Mouse (Mus musculus) T-cell, adult 2 months (primary cell): ENCODE results near the gene Armc8.
"Not testable (repeated sequence)": the region's sequence is repeated elsewhere in the genome, so short reads cannot be mapped to it uniquely, and the experiment has no call there.

Experiments
- DNase-seq: peaks from one replicate; pipeline ENCODE4 v3.0.0; 2022; ENCODE audit warnings: low spot score

The Armc8 gene

DNA sequence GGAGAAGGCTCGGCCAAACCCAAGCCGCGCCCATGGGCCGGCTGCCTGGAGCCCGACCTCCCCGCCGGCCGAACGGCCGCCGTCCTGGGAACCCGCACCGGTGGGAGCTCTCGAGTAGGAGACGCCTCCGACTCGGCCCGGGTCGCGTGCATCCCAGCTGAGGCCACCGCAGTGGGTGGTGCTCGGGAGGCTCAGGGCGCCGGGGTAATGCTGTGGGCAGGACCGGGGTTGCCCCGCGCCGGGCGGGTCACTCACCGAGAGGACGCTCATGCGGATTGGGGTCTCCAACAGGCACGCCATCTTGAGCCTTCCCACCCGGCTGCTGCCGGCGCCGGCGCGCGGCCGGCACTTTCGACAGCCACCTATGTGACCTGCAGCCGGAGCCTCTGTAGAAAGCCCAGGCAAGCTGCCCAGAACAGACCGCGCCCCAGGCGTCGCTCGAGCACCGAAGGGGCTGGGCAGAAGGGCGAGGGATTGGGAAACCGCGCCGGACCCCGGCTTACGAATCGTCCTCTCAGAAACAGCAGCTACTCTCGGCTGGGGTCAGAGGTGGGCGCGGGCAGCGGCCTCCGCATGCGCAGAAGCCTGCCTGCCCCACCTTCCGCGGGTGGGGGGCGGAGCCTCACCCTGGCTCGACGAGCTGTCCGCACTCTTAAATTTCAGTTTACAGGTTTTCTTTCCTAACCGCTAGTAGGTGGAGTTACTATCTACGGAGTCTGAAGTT lies at the start of gene Armc8:
Armc8 (minus strand) TSS at position 553 of the 724 bp plus-strand sequence.
- peak; percentile 93 for DNase-seq

DNA sequence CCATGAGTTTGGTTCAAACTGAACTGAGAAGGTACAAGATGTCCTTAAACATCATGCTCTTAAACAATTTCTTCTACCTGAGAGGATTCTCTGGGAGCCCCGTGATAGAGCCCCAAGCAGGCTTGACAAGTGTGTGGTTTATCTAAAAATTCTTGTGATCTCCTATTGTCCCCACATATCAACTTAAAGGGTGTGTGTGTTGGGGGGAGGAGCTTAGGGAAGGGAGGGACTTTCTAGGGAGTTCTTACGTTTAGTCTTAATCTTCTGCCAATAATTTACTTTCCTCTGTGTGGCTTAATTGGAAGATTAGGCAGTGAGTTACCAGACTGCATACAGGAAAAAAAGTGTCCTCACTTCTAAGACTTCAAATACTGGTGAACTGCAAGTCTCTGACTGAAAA lies 43.5 kb upstream of the Armc8 start, which contains the start of gene A4gnt:
A4gnt (plus strand) TSS at position 301 of the 400 bp plus-strand sequence.
- no peak for DNase-seq

DNA sequence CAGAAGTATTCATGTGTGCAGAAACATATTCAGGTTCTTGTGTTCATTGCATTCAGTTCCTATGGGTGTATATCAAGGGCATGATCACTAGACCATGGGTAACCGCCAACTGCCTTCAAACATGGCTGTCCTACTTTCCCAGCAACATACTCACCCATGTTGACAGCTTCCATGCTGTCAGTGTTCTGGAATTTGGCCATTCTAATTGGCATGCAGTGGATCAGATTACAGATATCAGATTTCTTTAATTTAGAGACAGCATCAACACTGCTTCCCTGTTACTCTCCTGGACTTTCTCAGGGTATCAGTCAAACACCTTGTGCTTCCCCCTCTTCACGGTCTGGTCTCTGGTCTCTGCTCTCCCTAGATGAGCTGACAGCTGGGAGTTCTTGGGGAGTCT lies 34.9 kb upstream of the Armc8 start:
- DNase-seq = no peak

DNA sequence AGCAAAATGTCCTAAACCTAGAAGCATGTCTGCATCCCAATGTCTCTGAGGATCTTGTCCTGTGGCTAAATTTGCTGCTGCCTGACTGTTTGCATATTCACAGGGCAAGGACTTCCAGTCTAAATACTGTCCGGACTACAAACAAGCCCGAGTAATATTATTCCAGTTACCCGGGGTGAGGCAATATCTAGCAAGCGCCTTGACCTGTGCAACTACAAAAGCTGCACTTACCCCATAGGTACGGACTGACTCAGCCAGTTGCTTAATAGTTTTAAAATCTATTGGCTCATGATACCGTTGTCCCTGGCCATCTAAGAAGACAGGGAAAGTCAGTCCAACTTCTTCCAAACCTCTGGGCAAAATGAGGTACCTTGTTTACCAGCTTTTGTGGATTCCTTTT lies 30.4 kb upstream of the Armc8 start:
- not testable (repeated sequence) for DNase-seq

DNA sequence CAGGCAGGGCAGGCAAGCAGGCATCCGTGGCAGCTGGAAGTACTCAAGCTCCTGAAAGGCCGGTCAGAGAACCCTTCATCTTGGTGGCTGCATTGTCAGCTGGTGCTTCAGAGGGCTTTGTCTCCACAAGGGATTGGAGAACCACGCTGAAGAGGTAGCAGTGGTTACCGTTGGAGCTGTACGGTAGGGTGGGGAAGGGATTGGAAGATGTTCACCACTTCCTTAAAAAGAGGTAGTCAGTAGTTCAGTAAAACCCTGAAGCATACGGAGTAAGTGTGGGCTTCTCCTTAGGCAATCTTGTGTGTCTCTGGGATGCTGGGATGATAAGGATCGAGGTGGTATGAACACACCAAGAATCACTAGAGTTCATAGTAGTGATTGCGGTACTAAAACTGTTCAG lies 22.4 kb upstream of the Armc8 start:
- no peak for DNase-seq

DNA sequence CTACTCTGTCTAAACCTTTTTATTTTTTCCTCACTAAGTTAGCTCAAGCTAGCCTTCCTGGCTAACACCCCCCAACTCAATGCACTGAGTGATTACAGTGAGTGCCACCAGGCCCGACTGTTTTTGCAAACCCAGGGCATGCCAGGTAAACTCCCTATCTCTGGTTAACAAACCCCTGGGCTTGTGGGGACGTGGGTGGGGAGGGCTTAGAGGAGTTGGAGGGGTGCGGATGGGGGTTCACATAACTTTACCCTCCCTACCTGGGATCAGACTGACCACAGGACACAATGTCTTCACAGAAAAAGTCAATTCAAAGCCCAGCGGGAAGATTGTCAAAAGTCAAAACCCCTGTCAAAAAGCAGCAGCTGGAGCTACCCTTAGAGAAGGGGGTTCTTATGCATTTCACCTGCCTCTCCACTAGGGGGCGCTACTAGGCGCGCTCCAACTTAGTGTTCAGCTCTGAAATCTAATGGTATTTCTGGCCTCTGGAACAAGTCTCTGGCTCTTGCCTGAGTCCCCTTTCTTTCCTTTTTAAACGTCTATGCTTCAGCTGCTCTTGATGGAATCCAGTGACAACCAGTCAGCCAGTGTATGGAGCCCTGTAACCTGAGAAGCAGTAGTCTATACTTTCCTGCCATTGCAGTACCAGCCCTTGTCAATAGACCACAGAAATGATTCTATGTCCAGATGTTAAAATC lies 19.0 kb upstream of the Armc8 start:
- peak; percentile 48 for DNase-seq

DNA sequence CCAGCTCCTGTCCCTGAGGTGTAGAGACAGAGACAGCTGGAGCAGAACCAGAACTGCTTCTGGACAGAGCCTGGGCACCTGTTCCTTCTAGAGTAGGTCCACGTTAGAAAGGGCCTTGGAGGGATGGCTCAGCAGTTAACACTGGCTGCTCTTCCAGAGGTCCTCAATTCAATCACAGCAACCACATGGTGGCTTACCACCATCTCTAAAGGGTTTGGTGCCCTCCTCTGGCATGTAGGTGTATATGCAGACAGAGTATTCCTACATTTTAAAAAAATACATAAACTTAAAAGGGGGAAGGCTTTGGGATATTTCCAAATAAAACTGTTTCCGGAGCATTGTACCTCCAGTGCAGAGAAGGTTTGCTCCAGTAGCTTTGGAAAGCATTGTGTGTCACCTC lies 12.0 kb upstream of the Armc8 start:
- peak; percentile 41 for DNase-seq

DNA sequence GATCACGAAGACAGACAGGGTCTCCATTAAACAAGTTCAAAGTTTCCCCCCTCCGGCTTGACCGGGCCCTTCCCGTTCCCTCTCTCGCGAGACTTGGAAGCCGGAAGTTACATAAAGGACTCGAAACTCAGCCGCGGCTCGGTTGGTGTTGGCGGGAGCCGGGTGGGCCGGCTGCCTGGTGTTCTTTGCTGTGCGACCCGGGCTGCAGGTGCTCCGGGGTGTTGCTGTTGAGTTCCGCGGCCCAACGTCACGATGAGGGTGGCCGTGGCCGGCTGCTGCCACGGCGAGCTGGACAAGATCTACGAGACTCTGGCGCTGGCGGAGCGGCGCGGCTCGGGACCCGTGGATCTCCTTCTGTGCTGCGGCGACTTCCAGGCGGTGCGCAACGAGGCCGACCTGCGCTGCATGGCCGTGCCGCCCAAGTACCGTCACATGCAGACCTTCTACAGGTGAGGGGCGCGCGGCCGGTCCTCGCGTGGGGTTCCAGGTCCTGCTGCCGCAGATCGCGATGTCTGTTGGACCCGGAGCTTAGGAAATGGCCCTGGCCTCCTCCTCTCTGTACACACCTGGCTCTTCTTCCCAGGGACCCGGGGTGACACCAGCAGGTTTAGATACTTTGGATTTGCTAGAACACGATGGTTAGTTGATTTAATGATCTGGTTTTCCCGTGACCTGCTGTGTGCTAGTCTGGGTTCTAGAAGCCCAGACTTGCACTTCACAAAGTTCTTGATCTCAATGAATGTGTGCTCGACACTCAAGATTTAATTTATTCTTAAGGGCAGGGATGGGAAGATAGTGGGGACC lies 7.2 kb upstream of the Armc8 start, which contains the start of gene Dbr1:
Dbr1 (plus strand) TSS at position 123 of the 804 bp plus-strand sequence.
- peak; percentile 88 for DNase-seq

DNA sequence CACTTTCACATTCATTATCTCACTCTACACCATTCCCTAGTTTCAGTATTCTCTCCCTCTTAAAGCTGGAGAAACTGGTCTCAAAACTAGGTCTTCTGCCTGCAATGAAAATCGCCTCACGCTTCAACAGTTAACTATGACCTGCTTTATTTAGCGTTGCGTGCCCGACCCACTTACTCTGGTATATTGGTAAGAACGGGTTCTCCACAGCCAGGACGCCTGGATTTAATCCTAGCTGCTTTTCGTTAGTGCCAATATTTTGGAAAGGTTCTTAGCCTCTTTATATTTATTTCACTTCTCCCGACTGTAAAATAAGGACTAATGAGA lies 335 bp upstream of the Armc8 start:
- no peak for DNase-seq

DNA sequence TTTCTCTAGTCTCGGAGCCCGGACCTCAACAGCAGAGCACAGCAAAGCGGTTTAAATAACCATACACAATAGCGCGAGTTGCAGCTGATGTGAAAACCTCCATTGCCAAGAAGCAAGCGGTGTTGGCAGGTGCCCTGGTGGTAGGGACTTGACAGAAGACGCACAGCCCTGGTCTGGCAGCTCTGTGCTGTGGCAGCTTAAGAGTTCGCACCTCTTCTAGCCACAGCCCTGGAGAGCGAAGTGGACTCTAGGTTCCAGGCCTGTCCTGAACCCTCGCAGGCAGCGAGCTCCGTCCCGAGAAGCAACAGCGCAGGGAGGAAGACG lies 714 bp downstream of the Armc8 start:
- no peak for DNase-seq

DNA sequence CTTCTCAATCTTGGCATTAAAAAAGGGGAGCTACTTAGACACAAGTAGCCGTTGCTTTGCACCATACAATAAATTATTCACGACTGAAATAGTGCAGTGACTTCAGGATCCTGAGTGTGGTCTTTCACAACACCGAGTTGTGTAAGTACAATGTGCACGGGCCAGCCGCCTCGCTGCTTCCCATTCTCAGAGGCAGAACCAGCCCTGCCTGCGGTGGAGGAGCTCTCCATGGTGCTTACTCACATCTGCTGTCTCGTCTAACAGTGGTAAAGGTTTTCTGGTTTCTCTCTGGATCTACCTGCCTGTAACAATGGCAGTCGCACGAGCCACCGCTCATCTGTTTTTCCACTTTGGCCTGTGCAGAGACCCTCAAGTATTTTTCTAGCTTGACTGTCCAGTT lies 5.0 kb downstream of the Armc8 start:
- DNase-seq = peak; percentile 50

DNA sequence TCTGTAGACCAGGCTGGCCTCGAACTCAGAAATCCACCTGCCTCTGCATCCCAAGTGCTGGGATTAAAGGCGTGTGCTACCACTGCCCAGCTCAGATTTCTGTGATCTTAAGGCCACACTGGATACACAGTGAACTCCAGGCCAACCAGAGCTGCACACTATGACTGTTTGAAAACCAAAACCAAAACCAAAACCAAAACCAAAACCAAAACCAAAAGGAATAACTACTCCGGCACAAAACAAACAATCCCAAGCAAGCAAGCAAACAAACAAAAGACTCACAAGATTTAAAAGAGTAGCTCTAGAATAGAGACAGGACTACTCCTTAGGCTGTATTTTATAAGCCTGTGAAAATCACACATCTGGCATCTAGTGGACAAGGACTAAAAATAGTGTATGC lies 8.3 kb downstream of the Armc8 start:
- DNase-seq = no peak

DNA sequence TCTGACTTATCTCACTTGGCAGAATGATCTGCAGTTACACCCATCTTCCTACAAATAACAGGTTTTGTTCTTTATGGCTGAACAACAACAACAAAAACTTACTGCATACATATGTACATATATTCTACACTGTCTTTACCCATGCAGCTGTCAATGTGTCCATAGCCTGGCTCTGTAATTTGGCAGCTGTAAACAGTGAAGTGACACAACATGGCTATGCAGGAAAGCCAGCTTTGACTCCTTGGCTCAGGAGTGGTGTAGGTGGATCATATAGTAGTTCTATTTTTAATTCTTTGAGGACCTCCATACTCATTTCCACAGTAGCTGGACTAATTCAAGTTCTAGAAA lies 9.2 kb downstream of the Armc8 start:
- DNase-seq = no peak

DNA sequence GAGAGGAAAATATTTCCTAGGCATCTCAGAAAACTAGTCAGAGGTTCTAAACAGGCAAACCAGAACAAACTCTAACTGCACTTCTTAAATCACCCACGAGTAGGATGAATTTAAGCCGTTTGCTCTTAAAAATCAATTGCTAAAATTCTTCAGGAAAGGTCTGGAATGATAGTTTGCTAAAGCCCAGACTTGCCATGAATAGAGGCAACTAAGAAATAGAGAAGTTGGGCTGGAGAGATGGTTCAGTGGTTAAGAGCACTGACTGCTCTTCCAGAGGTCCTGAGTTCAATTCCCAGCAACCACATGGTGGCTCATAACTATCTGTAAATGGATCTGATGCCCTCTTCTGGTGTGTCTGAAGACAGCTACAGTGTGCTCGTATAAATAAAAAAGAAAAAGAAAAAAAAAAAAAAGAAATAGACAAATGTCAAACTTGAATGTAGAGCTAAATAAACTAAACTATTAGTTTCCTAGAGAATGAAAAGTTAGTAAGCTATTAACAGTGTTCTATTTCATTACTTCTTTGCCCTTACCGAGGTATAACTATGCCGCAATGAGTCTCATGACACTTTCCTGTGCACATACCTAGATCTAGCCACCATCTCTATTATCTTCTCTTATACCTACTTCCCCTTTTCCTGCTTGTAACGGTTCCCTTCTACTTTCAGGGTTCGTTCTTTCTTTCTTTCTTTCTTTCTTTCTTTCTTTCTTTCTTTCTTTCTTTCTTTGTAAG lies 9.7 kb downstream of the Armc8 start:
- no peak for DNase-seq

DNA sequence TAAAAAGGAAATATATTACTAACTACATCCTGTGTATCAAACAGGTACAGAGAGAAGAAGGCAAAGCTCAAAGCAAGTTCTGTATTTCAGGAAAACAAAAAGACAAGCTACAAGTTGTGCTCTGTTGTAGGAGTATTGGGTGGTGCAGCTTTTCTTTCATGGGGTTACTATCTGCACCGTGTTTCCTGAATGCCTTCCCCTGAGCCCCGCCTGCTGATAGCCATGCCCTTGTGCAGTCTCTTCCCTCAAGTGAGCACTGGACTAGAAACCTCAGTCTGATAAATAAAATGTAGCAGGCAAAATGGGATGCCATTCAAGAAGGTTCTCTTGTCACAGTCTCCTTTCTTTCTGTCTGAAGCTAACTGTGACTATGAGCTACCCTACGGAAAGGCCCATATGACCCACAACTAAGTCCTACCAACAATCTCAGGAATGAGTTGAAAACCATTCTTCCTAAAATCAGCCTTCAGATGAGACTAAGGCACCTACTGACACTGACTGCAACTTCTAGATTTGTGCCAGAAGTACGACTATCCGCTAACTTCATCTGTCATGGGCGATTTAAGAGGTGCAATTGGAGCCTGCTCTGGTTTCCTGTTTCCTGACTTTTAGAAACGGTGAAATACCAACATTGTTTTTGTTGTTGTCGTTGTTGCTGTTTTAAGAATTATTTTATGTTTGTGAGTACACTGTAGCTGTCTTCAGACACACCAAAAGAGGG lies 11.0 kb downstream of the Armc8 start:
- DNase-seq = no peak

DNA sequence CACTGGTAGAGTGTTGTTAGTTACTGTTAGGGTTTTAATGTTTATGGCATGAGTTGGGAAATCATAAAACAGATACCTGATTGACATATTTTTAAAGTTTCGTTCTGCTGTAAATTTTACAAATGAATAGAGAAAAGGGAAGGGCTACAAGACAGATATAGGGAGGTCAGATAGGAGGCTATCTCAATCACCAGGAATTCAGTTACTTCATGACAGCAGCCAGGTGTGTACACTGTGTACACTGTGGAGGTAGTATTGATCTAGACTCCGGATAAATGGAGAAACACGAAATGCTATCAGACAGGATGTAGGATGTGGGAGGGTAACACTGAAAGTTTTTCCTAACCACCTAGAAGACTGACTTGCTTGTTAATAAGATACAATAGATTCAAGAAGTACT lies 13.4 kb downstream of the Armc8 start:
- DNase-seq = no peak

DNA sequence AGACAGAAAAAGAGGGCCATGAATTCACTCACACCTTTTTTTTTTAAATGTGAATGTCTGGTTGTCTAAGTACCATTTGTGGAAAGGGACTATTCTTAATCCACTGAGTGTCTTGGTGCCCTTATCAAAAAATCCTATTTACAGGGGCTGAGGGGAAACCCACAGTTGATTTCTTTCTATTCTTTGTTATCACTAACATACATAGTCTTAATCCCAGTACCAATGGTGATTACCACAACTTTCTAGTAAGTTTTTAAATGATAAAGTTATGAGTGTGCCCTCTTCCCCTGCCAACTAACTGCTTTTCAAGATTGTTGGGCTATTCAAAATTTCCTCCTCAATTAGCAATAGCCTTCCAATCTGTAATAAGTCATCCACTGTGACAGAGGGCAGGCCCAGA lies 14.6 kb downstream of the Armc8 start:
- DNase-seq = no peak

DNA sequence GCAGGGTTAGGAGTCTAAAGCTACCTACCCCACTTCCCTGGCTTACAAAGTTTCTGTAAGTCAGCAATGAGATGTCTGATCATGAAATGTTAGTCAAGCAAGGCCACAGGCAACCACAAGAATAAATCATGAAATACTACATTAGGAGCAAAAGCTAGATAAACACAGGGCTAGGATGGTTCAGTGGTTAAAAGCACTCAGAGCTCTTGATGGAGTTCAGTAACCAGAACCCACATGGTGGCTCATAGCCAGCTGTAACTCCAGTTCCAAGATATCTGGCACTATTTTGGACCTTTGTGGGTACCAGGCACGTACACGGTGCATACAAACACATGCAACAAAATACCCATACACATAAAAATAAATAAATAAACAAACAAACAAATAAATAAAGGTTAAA lies 15.7 kb downstream of the Armc8 start:
- no peak for DNase-seq

DNA sequence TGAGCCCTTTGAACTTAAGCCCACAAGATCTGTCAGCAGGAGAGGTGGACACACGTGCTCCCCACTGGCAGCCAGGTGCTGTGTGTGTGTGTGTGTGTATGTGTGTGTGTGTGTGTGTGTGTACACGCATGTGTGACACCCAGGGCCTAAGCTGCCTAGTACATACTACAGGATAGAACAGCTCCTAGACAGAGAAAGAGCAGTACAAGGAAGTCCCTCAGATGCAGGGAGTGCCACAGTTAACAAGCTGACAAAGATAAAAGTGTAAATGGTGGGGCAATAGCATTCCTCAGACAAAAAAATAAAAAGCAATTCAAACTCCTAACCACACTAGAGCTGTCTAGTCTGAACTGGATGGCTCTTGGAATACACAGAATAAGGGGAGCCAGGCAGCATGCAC lies 16.6 kb downstream of the Armc8 start:
- no peak for DNase-seq

DNA sequence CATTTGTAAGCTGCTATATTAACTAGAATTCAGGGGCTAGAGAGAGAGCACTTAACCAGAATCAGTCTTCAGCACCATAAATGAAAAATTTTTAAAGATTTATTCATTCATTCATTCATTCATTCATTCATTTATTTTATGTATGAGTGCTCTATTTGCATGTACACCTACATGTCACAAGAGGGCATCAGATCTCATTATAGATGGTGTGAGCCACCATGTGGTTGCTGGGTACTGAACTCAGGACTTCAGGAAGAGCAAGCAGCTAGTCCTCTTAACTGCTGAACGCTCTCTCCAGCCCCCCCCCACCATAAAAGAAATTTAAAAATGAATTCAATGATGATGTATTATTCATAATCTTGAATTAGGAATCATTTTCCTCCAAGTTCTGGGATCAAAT lies 22.4 kb downstream of the Armc8 start:
- peak; percentile 14 for DNase-seq

DNA sequence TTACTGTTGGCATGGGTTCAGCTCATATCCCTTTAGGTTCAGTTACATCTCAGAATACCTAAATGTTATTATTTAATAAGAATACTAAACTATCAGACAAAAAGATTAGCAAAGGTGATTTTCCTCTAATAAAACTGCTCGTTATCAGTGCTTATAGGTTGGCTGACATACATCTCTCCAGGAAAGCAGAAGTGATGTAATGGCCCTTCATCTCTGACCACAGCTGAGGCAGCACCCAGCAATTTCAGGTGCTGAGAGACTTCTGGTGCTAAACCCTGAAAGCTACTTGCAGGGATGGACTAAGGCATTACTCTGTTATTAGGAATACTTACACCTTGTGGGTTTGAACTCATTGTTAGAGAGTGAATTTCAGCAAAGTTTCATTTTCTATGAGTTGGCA lies 36.8 kb downstream of the Armc8 start:
- DNase-seq = no peak

DNA sequence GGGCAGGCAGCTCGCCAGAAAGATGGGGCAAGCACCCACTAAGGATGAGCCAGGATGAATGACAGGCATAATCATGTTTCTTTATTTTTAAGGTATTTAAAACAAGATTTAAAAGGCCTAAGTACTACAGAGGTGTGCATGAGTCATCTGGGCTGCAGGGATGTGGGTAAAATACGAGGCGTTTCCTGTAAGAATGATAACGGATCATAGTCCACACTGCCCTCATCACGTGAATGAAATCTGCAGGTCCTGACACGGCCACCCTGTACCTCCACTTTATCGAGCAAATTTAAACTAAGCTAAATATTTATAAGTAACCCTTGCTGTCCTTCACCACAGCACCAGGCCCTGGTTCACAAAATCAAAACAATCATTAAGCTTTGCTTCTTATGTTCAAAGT lies 62.8 kb downstream of the Armc8 start:
- no peak for DNase-seq
